Mouse (Mus musculus) cerebellum, adult 18-20 months (tissue): ENCODE results near the gene Mre11a.
"Not testable (repeated sequence)": the region's sequence is repeated elsewhere in the genome, so short reads cannot be mapped to it uniquely, and the experiment has no call there.

ENCODE experiments used
- DNase-seq, 2 experiments: peaks; one replicate each; pipeline ENCODE4 v3.0.0; 2021

The Mre11a gene

DNA sequence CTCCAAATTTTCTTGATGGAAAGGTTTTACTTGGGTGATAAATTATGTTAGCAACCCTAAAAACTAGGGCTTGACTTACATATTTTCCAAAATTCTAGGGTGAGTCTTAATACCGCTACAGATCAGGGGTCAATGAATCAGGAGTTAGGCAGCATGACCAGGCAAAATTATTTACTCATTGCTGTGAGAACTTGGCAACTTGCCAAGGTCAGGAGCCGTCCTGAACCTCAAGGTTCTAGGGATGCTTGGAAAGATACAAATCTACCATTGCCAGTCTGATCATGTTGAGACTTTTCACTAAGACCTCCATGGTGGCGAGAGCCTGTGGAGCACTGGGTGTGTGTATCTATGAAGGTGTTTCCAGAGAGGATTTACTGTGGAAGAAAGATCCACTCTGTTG lies 87.1 kb downstream of the Mre11a start:
- no peak for DNase-seq

DNA sequence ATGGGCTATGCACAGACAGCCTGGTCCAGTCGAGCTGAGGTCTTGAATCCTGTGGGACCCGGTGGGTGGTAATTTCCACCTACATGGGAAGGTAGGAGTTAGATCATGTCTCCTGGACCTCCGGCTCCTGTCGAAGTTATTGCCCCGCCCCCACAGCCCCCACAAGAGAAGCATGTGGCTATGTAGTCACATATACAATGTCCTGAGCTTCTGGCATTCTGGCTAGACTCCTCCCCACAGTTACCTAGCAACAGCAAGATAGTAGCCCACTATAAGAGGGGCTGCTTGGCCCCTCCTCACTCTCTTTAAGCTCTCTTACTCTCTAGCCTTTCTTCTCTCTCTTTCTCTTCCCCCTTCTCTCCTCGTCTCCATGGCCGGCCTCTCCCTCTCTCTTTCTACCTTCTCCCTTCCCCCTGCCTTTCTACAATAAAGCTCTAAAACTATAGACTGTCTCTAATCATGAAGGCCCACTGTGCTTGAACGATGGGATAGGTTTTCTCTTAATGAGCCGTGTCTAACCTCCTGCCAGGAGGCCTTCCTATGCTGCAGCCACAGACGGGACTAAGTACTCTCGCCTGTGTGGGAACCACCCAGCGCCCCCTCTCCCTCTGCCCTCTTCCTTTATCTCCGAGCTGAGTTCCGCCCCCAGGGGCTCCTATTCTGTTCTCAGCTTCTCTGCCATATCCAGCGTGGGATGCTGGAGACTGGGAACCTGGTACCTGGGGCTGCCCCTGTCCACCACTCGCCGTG lies 87.9 kb downstream of the Mre11a start:
- no peak for DNase-seq

DNA sequence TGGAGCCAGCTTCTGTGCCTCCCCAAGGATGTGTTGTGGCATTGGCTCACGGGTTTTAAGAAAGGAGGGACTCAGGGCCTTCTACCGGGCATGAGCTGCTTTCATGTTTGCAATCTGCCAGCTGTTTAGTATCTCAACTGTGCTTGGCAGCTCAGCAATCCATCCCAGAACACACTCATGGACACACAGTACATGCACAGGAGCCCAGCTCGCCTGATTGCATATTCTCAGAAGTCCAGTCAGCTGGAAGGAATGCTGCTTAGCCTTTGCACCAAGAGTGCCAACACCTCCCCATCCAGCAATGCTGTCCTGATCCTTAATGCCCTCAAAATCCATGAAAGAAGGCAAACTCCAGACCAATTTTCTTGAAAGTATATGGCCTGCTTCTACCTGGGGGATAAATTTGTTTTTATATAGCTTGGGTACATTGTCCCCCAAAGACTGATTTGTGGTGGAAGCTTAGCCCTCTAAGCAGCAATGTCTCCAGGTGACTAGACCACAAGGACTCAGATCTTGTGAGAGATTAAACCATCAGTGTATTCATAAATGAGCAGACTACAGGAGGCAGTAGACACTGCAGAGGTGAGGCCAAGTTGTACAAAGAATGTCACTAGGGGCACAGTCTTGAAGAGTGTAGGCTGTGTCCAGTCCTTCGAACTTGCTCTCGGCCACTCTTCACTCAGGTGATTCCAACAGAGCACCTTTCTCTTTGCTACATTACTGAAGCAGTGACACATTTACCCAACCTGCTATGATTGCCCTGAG lies 91.5 kb downstream of the Mre11a start:
- DNase-seq: no peak

DNA sequence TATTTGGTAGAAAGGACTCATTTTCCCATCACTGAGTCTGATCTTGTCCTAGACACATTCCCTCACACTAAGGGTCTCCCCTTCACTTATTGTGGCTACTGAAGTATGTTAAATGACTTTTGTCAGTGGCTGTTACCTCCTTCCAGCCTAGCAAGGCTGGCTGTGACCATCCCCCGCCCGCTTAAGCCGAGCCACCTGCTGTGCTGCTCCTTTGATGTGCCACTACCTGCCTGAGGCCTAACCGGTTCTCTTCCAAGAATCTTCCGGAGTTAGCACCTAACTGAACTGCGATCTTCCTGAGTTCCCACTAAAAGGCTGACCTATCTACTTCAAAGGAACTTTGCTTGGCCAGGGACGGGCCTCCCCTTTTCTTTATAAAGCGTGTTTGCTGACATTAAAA lies 92.1 kb downstream of the Mre11a start:
- not testable (repeated sequence) for DNase-seq

DNA sequence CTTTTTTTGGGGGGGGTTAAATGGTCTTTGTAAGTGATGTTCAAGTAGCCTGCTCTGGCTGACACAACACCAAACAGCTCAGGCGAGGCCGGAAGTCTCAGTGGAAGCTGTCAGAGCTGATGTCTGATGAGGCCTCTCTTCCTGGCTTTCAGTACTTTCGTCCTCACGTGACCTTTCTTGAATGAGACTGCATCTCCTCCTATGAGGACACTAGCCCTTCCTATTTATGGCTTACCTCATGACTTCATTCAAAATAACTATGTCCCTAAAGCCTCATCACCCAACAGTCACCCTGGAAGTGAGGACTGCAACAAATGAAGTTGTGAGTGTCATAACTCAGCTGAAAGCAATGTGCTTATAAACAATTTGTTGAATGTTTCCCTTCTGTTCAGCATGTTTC lies 100.2 kb downstream of the Mre11a start:
- no peak for DNase-seq

DNA sequence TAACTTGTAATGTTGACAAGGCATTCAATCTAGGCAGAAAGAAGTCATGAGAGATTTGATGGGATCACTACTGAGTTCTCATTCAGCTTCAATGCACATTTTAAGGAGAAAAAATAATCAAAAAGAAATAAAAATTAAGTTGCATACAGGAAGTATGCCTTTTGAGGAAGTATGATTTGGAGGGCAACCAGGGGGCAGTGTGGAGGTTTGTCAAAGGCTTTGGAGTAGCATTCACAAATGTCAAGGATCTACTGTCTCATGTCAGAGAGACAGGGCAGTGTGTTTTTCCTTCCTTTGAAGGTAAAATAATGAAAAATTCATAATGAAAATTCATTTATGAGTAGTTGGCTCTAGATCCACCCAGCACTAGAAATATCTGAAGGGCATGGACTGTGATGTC lies 100.7 kb downstream of the Mre11a start:
- DNase-seq: no peak

DNA sequence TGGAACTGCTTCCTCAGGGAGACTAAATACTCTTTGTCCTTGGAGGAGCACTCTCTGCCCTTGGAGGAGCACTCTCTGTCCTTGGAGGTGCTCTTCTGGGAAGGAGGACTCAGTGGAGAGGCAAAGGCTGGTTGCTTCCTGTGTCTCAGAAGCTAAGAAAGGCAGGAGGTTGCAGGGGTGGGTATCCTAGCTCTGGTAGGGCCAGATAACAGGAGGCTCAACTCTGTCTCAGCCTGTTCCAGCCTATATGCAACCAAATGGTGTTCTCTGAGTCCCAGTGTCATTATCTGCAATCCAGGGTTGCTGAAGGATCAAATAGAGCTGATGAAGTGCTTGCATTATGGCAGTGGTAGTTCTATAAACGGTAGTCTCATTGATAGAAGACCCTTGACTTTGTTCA lies 101.5 kb downstream of the Mre11a start:
- DNase-seq: no peak
